Mouse (Mus musculus): Measurements from ENCODE around the gene Tmem138. TPM values are rescaled to one million over a fixed set of nuclear protein-coding genes. Genes with fewer than 3 reads are reported as not detected.

Gene Tmem138
- polyA plus RNA-seq, 2 experiments = 29.7 to 33.8 TPM

DNA sequence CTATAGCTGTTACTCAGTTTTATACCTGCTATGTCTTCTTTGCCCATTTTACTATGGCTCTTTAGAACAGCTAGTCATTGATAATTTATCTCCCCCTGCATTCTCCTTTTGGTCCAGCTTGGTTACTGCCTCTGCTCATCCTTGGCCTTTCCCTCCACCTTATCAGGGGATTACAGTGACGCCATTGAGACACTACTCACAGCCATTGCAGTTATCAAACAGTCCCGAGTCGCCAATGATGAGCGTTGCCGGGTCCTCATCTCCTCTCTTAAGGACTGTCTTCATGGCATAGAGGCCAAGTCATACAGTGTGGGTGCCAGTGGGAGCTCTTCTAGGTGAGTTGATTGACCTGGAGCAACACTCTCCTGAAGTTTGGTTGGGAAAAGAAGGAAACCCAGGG is 37.7 kb downstream of the Tmem138 start:
- peaks cover 90% of the 10 kb centered on the region for H3K36me3 ChIP-seq (ENCODE audit: control insufficient read depth, insufficient read depth, low read length)
- no peak for TF ChIP-seq POLR2A (IDR thresholded peaks at IDR 0.05; ENCODE audit: borderline replicate concordance, extremely low read depth, insufficient read depth, insufficient read length)
- no peaks in the 10 kb centered on the region for H3K9me3 ChIP-seq (ENCODE audit: control insufficient read depth, low read length)
- no peaks in the 10 kb centered on the region for H3K4me1 ChIP-seq (ENCODE audit: control insufficient read depth, insufficient read depth, low read length)
- no peaks in the 10 kb centered on the region for H3K27me3 ChIP-seq (ENCODE audit: control insufficient read depth, insufficient read depth, low read length)
- WGBS = 96% methylated on average over 5 of the region's 5 CpGs
- no peak overlapping the region for H3K9ac ChIP-seq (ENCODE audit: low read depth, low read length, severe bottlenecking)
- no peak overlapping the region for H3K27ac ChIP-seq (replicated peaks; ENCODE audit: low read depth, low read length)
- DNase-seq (ENCODE audit: low spot score) (no peak), ATAC-seq (ENCODE audit: low FRiP score, low read depth) (no peak)
- no peak overlapping the region for H3K4me2 ChIP-seq (replicated peaks; ENCODE audit: low read depth, low read length, severe bottlenecking)
- no peak overlapping the region for H3K4me3 ChIP-seq (replicated peaks; ENCODE audit: low read length)

DNA sequence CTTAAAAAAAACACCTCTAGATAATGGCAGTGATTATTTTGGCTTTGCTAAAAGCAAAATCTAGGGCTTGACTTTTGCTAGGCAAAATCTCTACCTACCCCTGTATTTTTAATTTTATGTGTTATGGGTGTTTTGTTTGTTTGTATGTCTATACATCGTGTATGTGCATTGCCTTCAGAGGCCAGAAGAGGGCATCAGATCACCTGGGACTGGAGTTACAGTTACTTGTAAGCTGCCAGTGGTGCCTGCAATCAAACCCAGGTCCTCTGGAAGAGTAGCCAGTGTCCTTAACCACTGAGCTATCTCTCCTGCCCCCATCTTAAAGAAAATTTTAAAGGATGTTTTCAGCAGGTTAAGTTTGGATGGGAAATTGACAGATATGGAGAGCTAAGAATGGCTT is 47.1 kb downstream of the Tmem138 start:
- peaks cover 16% of the 10 kb centered on the region for H3K4me1 ChIP-seq (ENCODE audit: control insufficient read depth, insufficient read depth, low read length)
- peaks cover 65% of the 10 kb centered on the region for H3K36me3 ChIP-seq (ENCODE audit: control insufficient read depth, insufficient read depth, low read length)
- no peak for TF ChIP-seq POLR2A (IDR thresholded peaks at IDR 0.05; ENCODE audit: borderline replicate concordance, extremely low read depth, insufficient read depth, insufficient read length)
- no peak overlapping the region for H3K27ac ChIP-seq (replicated peaks; ENCODE audit: low read depth, low read length)
- H3K9ac ChIP-seq (ENCODE audit: low read depth, low read length, severe bottlenecking) = no peak overlapping the region
- no peak overlapping the region for H3K4me3 ChIP-seq (replicated peaks; ENCODE audit: low read length)
- DNase-seq (ENCODE audit: low spot score) (no peak), ATAC-seq (ENCODE audit: low FRiP score, low read depth) (no peak)
- 93% methylated on average over 1 of the region's 1 CpGs for WGBS
- no peaks in the 10 kb centered on the region for H3K9me3 ChIP-seq (ENCODE audit: control insufficient read depth, low read length)
- H3K27me3 ChIP-seq (ENCODE audit: control insufficient read depth, insufficient read depth, low read length) = no peaks in the 10 kb centered on the region
- no peak overlapping the region for H3K4me2 ChIP-seq (replicated peaks; ENCODE audit: low read depth, low read length, severe bottlenecking)

DNA sequence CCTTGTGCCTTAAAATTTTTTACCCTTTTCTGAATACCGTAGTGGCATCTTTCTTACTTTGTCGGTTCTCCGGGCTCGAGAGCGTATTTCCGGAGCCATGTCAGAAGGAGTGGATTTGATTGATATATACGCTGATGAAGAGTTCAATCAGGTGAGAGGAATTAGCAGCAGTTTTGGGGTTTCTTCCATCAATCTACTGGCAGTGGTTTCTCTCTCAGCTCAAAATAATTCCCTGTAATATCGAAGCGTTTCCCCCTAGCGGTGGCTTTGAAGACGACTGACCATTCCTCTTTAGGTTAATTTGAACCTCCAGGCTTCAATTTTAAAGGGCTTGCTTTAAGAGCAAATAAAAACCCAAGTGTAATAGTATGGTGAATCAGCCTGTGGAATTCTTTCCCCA is 51.3 kb downstream of the Tmem138 start, which contains the start of gene Sdhaf2:
Gene Sdhaf2, minus strand, starts transcription at position 233 of the 400 bp plus-strand sequence.
- Histone ChIP-seq H3K4me2 (replicated peaks; ENCODE audit: low read depth, low read length, severe bottlenecking) (peak within 1 kb of the TSS; percentile 68), H3K36me3 (ENCODE audit: control insufficient read depth, insufficient read depth, low read length) (peaks cover 33% of the 10 kb centered on the region), H3K9me3 (ENCODE audit: control insufficient read depth, low read length) (no peaks in the 10 kb centered on the region), H3K9ac (ENCODE audit: low read depth, low read length, severe bottlenecking) (peak within 1 kb of the TSS; percentile 97), H3K4me3 (replicated peaks; ENCODE audit: low read length) (peak within 1 kb of the TSS; percentile 89), H3K27ac (replicated peaks; ENCODE audit: low read depth, low read length) (peak within 1 kb of the TSS; percentile 96), H3K4me1 (ENCODE audit: control insufficient read depth, insufficient read depth, low read length) (peaks cover 19% of the 10 kb centered on the region), H3K27me3 (ENCODE audit: control insufficient read depth, insufficient read depth, low read length) (no peaks in the 10 kb centered on the region)
- ATAC-seq (ENCODE audit: low FRiP score, low read depth) (no peak), DNase-seq (ENCODE audit: low spot score) (peak; percentile 82)
- WGBS = 0% methylated on average over 11 of the region's 11 CpGs
- TF ChIP-seq POLR2A (IDR thresholded peaks at IDR 0.05; ENCODE audit: borderline replicate concordance, extremely low read depth, insufficient read depth, insufficient read length) = no peak

DNA sequence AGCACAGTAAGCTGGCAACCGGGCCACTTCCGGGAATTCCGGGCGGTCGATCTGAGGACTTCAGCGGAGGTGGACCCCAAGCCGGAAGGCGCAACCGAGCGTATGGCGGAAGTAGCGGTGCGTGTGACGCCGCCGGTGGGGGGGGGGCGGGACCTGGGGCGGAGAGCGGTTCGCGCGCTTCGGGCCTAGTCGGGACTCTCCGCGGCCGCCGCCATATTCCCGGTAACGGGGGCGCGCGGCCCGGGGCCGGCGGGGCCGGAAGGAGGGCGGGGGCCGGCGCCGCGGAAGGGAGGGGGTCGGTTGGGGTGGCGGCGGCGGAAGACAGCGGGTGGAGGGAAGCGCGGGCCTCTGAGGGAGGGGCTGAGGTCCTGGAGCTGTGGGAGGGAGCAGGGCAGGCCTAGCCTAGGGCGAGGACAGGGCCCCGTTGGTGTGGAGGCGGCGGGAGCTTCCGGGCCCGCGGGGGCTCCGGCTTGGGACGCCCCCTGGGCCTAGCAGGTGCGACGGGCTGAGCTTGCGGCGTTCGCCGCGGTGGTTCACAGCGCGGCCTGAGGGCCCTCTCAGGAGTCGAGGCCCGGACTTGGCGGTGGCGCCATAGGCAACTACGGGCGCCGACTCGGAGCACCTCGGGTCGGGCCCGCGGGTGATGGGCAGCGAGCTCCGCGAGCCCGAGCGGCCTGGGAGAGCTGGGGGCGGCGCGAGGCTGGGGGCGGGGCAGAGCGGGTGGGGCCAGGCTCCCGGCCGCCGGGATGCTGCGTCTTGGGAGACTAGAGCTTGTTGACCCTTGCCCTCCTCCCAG is 51.9 kb downstream of the Tmem138 start, which contains the start of gene Cpsf7:
Gene Cpsf7, plus strand, starts transcription at position 161 of the 796 bp plus-strand sequence.
- peak; percentile 95 for DNase-seq (ENCODE audit: low spot score)

DNA sequence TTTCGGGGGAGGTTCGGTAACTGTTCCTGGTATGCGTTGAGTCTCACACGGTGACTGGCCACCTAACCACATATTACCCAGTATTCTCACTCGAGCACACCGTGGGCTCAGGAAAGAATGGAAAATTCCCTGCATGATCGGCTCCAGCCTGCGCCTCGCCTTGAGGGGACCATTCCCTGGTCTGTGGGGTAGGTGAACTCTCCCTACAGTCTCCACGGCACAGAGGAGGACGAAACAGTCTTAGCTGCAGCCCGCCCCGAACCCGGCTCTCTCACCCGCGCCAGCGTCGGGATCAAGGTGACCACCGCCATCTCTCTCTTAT is 52.4 kb downstream of the Tmem138 start:
- H3K9ac ChIP-seq (ENCODE audit: low read depth, low read length, severe bottlenecking) = peak overlapping the region; percentile 97
- H3K4me3 ChIP-seq (replicated peaks; ENCODE audit: low read length) = peak overlapping the region; percentile 89
- H3K27me3 ChIP-seq (ENCODE audit: control insufficient read depth, insufficient read depth, low read length) = no peaks in the 10 kb centered on the region
- DNase-seq (ENCODE audit: low spot score) (no peak), ATAC-seq (ENCODE audit: low FRiP score, low read depth) (no peak; the same call in 1 of the 2 replicates)
- peaks cover 23% of the 10 kb centered on the region for H3K36me3 ChIP-seq (ENCODE audit: control insufficient read depth, insufficient read depth, low read length)
- H3K27ac ChIP-seq (replicated peaks; ENCODE audit: low read depth, low read length) = peak overlapping the region; percentile 96
- peak overlapping the region; percentile 68 for H3K4me2 ChIP-seq (replicated peaks; ENCODE audit: low read depth, low read length, severe bottlenecking)
- no peak for TF ChIP-seq POLR2A (IDR thresholded peaks at IDR 0.05; ENCODE audit: borderline replicate concordance, extremely low read depth, insufficient read depth, insufficient read length)
- 1% methylated on average over 19 of the region's 19 CpGs for WGBS
- H3K4me1 ChIP-seq (ENCODE audit: control insufficient read depth, insufficient read depth, low read length) = peaks cover 19% of the 10 kb centered on the region
- H3K9me3 ChIP-seq (ENCODE audit: control insufficient read depth, low read length) = no peaks in the 10 kb centered on the region

More for the DNA sequence above, 51.9 kb downstream of the Tmem138 start, which contains the start of gene Cpsf7:
- TF ChIP-seq POLR2A (IDR thresholded peaks at IDR 0.05; ENCODE audit: borderline replicate concordance, extremely low read depth, insufficient read depth, insufficient read length) = no peak
- peak; percentile 94 for ATAC-seq (ENCODE audit: low FRiP score, low read depth)
- peaks cover 19% of the 10 kb centered on the region for H3K4me1 ChIP-seq (ENCODE audit: control insufficient read depth, insufficient read depth, low read length)
- peak within 1 kb of the TSS; percentile 97 for H3K9ac ChIP-seq (ENCODE audit: low read depth, low read length, severe bottlenecking)
- peaks cover 28% of the 10 kb centered on the region for H3K36me3 ChIP-seq (ENCODE audit: control insufficient read depth, insufficient read depth, low read length)
- H3K27me3 ChIP-seq (ENCODE audit: control insufficient read depth, insufficient read depth, low read length) = no peaks in the 10 kb centered on the region
- H3K4me2 ChIP-seq (replicated peaks; ENCODE audit: low read depth, low read length, severe bottlenecking) = peak within 1 kb of the TSS; percentile 68
- peak within 1 kb of the TSS; percentile 96 for H3K27ac ChIP-seq (replicated peaks; ENCODE audit: low read depth, low read length)
- WGBS = under 1% methylated on average over 37 of the region's 93 CpGs
- H3K4me3 ChIP-seq (replicated peaks; ENCODE audit: low read length) = peak within 1 kb of the TSS; percentile 89
- H3K9me3 ChIP-seq (ENCODE audit: control insufficient read depth, low read length) = no peaks in the 10 kb centered on the region

All from limb, embryonic 14.5 days (tissue).